Mouse (Mus musculus) kidney, postnatal 0 days (tissue): ENCODE measurements around the gene 1700022I11Rik. TPM values are rescaled to one million over a fixed set of nuclear protein-coding genes. Genes with fewer than 3 reads are reported as not detected.

ENCODE experiments used
- ATAC-seq: fragments of 200-750 bp; cut with Nextera tagmentation; replicated peaks from 2 replicates; pipeline ENCODE4 v1.8.0; 2017; ENCODE audit warnings: low read depth, moderate number of reproducible peaks, moderate TSS enrichment, moderate library complexity; ENCODE audit not compliant: low FRiP score
- DNase-seq: peaks from one replicate; pipeline ENCODE4 v3.0.0-alpha.2; 2016; ENCODE audit warnings: low spot score
- H3K27ac ChIP-seq: fragments of 300-500 bp; sonication (generic); 2 replicates; pipeline ENCODE4 v1.5.1; 2014; ENCODE audit warnings: mild to moderate bottlenecking
- H3K27me3 ChIP-seq: fragments of 300-500 bp; sonication (generic); 2 replicates; pipeline ENCODE4 v1.6.1; 2014; ENCODE audit warnings: low read length, mixed read lengths; ENCODE audit not compliant: insufficient read depth
- H3K36me3 ChIP-seq: fragments of 300-500 bp; sonication (generic); 2 replicates; pipeline ENCODE4 v1.6.1; 2014; ENCODE audit warnings: low read length, mixed read lengths; ENCODE audit not compliant: insufficient read depth
- H3K4me1 ChIP-seq: fragments of 300-500 bp; sonication (generic); replicated peaks from 2 replicates; pipeline ENCODE4 v1.6.1; 2014; ENCODE audit warnings: antibody characterized with exemption, low read length, mixed read lengths; ENCODE audit not compliant: insufficient read depth
- H3K4me2 ChIP-seq: fragments of 300-500 bp; sonication (generic); 2 replicates; pipeline ENCODE4 v1.6.1; 2014; ENCODE audit warnings: mild to moderate bottlenecking, low read length, moderate library complexity, mixed read lengths
- H3K4me3 ChIP-seq: fragments of 300-500 bp; sonication (generic); replicated peaks from 2 replicates; pipeline ENCODE4 v1.5.1; 2014; ENCODE audit warnings: low read depth, low read length
- H3K9ac ChIP-seq: fragments of 300-500 bp; sonication (generic); 2 replicates; pipeline ENCODE4 v1.6.1; 2014; ENCODE audit warnings: low read depth, low read length
- H3K9me3 ChIP-seq: fragments of 300-500 bp; sonication (generic); replicated peaks from 2 replicates; pipeline ENCODE4 v1.6.1; 2016; ENCODE audit warnings: low read length, inconsistent platforms, mixed read lengths
- CTCF ChIP-seq: IDR thresholded peaks from 2 replicates; pipeline ENCODE4 v1.5.1; 2016; ENCODE audit warnings: antibody characterized with exemption, low read depth, mild to moderate bottlenecking, moderate library complexity
- WGBS: fragments of 180-500 bp; shearing (Covaris S2); extraction: QIAGEN DNeasy Blood & Tissue Kit; methylation state at CpG from one replicate; pipeline ENCODE4 v1.1.7; 2014; 5-methylcytosine and 5-hydroxymethylcytosine counted together
- polyA plus RNA-seq: library from polyadenylated mRNA; unstranded; fragments of >200 nt; fragmentation: Nextera tagmentation; extraction: Ambion mirVana; gene quantifications from 2 replicates; pipeline ENCODE4 v1.2.1, GENCODE M21; 2015

Gene 1700022I11Rik
- polyA plus RNA-seq, 1 experiment from 2014 or later = 0.37 TPM

- Histone ChIP-seq H3K36me3 (no peaks in the 10 kb centered on the region), H3K4me1 (no peaks in the 10 kb centered on the region), H3K27ac (no peak overlapping the region), H3K9me3 (no peaks in the 10 kb centered on the region), H3K9ac (no peak overlapping the region), H3K4me2 (no peak overlapping the region), H3K27me3 (peaks cover 3% of the 10 kb centered on the region; the same call in 1 of the 2 replicates), H3K4me3 (no peak overlapping the region)
- ATAC-seq (no peak), DNase-seq (no peak)
- no peak for TF ChIP-seq CTCF
- 83% methylated on average over 9 of the region's 9 CpGs for WGBS
Measured at GRCm38 (mm10) chr4:42928952-42929351, 40.5 kb upstream of the 1700022I11Rik start.

DNA sequence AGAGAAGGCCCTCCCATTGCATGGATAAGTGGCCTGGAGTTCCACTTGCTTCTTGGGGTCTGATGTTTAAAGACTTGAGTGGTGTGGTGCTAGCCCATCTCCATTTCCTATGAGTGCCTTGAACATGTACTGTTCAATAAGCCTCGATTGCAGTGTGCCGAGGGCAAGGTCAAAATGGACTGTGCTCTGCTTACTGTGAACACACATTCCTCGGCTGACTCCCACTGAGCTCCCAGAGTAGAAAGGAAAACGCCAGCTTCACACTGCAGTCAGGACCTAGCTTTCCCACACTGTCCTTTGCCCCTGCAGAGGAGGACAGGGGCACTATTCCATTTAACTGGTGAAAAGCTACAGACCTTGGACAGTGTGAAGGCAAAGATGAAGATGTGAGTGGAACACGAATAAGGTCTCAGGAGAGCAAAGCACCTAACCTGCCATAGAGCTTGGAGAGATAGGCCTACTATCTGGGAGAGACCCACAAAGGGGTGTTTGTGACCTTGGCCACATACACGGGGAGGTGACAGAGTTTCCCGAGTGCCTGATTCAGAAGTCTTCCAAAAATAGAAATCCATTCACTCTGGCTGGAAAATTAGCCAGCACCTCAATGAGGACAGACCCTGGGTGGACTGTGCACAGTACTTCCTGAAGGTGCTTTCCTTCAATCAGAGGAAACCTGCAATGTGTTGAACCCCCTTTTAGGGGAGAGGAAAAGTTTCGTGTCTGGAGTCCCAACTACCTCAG is 37.0 kb upstream of the 1700022I11Rik start:
- no peaks in the 10 kb centered on the region for H3K4me1 ChIP-seq
- ATAC-seq = no peak
- H3K27me3 ChIP-seq = no peaks in the 10 kb centered on the region
- no peak for DNase-seq
- H3K4me2 ChIP-seq = no peak overlapping the region
- H3K36me3 ChIP-seq = no peaks in the 10 kb centered on the region
- no peak overlapping the region for H3K4me3 ChIP-seq
- no peak overlapping the region for H3K9ac ChIP-seq
- WGBS = 61% methylated on average over 8 of the region's 8 CpGs
- TF ChIP-seq CTCF = no peak
- no peak overlapping the region for H3K27ac ChIP-seq
- no peaks in the 10 kb centered on the region for H3K9me3 ChIP-seq

DNA sequence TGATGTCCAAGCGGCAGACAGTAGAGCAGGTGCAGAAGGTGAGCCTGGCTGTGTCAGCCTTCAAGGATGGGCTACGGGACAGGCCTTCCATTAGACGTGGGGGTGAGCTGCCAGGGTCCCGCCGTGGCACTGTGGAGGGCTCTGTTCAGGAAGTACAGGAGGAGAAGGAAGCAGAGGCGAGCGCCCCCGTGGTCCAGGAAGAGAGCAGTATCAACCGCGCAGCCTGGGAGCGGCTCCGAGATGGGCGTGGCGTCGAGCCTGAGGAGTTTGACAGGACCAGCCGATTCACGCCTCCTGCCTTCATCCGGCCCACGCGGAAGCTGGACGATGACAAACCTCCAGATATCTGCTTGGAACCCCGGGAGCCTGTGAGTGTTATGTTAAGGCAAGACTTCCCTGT is 35.8 kb upstream of the 1700022I11Rik start:
- no peak overlapping the region for H3K27ac ChIP-seq
- H3K4me2 ChIP-seq = peak overlapping the region; percentile 42
- WGBS = 6% methylated on average over 22 of the region's 22 CpGs
- H3K9ac ChIP-seq = no peak overlapping the region
- peak; percentile 38; the same call in 1 of the 2 replicates for TF ChIP-seq CTCF
- no peaks in the 10 kb centered on the region for H3K9me3 ChIP-seq
- ATAC-seq (0 out of 2 replicates have a peak, but pooled peaks have one; percentile 33), DNase-seq (peak; percentile 71)
- no peaks in the 10 kb centered on the region for H3K4me1 ChIP-seq
- H3K4me3 ChIP-seq = no peak overlapping the region
- H3K36me3 ChIP-seq = no peaks in the 10 kb centered on the region
- H3K27me3 ChIP-seq = no peaks in the 10 kb centered on the region

DNA sequence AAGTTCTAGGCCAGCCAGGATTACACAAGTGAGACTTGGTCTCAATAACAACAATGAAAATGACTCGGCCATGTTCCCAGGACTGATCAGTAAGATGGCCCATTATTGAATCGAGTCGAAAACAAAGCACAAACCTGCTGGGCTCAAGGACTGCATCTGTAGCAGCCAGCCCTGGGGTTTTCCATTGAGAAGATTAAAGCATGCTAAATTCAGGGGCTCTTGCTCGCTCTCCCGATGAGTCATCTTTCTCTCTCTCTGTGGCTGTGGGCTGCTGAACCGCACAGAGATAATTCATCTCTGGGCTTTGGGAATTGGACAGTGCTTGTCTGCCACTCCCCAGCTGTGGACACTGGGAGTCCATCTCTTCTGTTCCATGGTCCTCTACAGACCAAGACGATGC is 28.0 kb upstream of the 1700022I11Rik start:
- H3K9ac ChIP-seq = no peak overlapping the region
- H3K4me2 ChIP-seq = no peak overlapping the region
- no peaks in the 10 kb centered on the region for H3K27me3 ChIP-seq
- no peaks in the 10 kb centered on the region for H3K9me3 ChIP-seq
- 83% methylated on average over 7 of the region's 7 CpGs for WGBS
- H3K4me3 ChIP-seq = no peak overlapping the region
- no peaks in the 10 kb centered on the region for H3K36me3 ChIP-seq
- no peaks in the 10 kb centered on the region for H3K4me1 ChIP-seq
- no peak overlapping the region for H3K27ac ChIP-seq
- ATAC-seq (no peak), DNase-seq (no peak)
- no peak for TF ChIP-seq CTCF

GRCm38 (mm10) chr4:42943341-42943740 is 26.1 kb upstream of the 1700022I11Rik start:
- Histone ChIP-seq H3K9ac (no peak overlapping the region), H3K27me3 (no peaks in the 10 kb centered on the region; the same call in 1 of the 2 replicates), H3K4me1 (no peaks in the 10 kb centered on the region), H3K27ac (no peak overlapping the region), H3K9me3 (no peaks in the 10 kb centered on the region), H3K36me3 (no peaks in the 10 kb centered on the region), H3K4me3 (no peak overlapping the region), H3K4me2 (no peak overlapping the region)
- TF ChIP-seq CTCF = no peak
- 77% methylated on average over 5 of the region's 5 CpGs for WGBS
- ATAC-seq (no peak), DNase-seq (no peak)

- no peaks in the 10 kb centered on the region for H3K9me3 ChIP-seq
- no peaks in the 10 kb centered on the region; the same call in 1 of the 2 replicates for H3K27me3 ChIP-seq
- ATAC-seq = no peak
Measured at GRCm38 (mm10) chr4:42944185-42944584, 25.2 kb upstream of the 1700022I11Rik start.

More at GRCm38 (mm10) chr4:42944185-42944584, 25.2 kb upstream of the 1700022I11Rik start:
- WGBS = 89% methylated on average over 9 of the region's 9 CpGs
- Histone ChIP-seq H3K36me3 (no peaks in the 10 kb centered on the region), H3K4me2 (no peak overlapping the region), H3K27ac (no peak overlapping the region), H3K4me3 (no peak overlapping the region), H3K9ac (no peak overlapping the region), H3K4me1 (peaks cover 3% of the 10 kb centered on the region; the same call in 1 of the 2 replicates)
- no peak for DNase-seq
- TF ChIP-seq CTCF = no peak
